Mouse (Mus musculus) granulocyte monocyte progenitor cell, adult 5-6 weeks (primary cell): ENCODE results near the gene Qrich2. TPM values are rescaled to one million over a fixed set of nuclear protein-coding genes. Genes with fewer than 3 reads are reported as not detected.
A peak's percentile ranks its signal among the peaks of the same experiment; 100 is the strongest.
"Not testable (repeated sequence)": the region's sequence is repeated elsewhere in the genome, so short reads cannot be mapped to it uniquely, and the experiment has no call there.

Experiments
- ATAC-seq: replicated peaks from 2 replicates; pipeline ENCODE4 v1.8.0; 2016; ENCODE audit warnings: mild to moderate bottlenecking, moderate TSS enrichment, inconsistent platforms; ENCODE audit not compliant: poor library complexity, severe bottlenecking
- total RNA-seq, 2 experiments: library from RNA; stranded (forward) in 1 of 2; stranded (reverse) in 1 of 2; fragments of 200-712, 200-1000 nt in 1 of 2; fragments of >200 nt in 1 of 2; fragmentation: Nextera tagmentation in 1 of 2; gene quantifications; 2 replicates each; pipeline ENCODE4 v1.2.3; 2014 to 2017

Qrich2 gene
- not detected in 2 replicates for total RNA-seq (2014; fragmentation: Nextera tagmentation)
- total RNA-seq (2017), result not detected in 2 replicates

DNA sequence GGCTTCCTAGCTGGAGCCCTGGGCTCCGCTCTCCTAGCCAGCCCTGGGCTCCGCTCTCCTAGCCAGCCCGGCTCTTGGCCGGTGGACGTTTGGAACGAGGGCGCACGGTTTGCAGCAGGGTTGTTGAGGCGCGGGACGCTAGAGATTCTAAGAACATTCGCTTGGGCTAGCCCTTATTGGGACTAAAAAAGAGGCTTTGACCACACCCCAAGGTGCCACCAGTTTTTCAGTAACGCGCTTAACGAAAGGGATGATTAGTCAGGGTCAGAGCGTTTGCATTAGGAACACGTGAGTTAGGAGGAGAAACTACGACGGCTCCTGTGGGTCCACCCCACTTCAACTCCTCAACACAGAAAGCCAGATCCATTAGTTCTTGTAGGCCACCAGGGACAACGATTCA, at the start of gene Qrich2:
TSS of gene Qrich2 (minus strand) at position 101 of the 400 bp plus-strand sequence.
- ATAC-seq, result no peak

DNA sequence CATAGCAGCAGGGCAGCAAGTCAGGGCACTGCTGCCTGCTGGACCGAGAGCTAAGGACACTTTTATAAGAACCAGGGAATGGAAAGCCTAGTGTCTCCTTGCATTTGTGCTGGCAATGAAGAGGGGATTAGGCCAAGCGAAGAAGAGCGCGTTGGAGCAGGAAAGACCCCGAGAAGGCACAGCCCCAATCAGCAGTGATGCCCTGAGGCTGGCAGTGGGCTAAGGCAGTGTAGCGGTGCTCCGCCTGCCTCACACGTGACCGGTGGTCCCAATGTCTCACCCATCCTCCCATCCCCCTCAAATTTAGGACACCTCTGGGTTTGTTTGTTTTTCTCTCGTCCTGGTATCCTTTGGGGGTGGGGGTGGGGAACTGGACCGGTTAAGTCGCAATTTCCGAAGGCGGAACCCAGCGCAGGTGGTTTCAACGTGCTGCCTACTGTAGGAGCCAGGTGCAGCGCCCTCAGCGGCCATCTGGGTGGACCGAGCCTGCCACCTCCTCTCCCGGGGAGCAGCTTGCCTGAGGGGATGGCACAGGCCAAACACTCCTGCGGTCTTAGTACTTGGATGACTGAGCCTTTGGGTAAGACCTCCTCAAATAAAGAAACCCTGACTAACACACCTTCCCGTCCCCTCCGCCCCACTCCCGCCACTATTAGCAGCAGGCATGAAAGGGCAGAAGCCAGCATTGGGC, 49.4 kb upstream of the Qrich2 start:
- no peak for ATAC-seq

DNA sequence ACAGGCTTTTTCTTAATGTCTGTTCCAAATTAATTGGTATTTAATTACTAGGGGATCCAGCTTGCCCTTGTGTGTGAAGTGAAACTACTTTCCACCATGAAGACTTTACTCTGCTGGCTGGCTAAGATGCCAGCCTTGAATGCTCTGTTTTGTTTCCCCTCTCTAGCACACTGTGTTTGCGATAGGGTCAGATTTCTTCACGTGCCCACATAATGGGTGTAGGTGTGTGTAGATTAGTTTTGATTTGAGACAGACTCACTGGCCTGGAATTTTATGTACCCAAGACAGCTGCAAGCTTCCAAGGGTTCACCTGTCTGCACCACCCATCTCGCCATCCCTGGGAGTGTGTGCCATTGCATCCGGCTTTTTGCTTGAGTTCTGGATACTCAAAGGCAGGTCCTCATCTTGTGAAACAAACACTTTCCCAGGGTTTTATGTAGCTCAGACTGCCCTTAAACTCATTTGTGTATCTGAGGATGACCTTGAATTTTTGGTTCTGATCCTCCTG, 47.5 kb upstream of the Qrich2 start:
- no peak for ATAC-seq

DNA sequence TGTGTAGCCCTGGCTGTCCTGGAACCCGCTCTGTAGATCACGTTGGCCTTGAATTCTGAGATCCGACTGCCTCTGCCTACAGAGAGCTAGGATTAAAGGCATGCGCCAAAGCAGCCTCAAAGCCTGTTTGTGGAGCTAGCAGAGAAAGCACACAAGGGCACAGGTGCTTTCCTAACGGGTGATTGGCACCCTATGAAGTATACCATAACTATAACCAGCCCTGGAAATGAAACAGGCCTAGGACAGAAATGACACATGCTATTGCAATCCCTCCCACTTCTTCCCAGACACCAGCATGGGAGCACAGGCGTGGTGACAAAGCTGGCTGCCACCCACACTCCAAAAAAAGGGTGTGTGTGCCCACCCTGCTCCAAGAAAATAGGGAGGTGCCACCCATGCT, 46.9 kb upstream of the Qrich2 start:
- ATAC-seq, result no peak

DNA sequence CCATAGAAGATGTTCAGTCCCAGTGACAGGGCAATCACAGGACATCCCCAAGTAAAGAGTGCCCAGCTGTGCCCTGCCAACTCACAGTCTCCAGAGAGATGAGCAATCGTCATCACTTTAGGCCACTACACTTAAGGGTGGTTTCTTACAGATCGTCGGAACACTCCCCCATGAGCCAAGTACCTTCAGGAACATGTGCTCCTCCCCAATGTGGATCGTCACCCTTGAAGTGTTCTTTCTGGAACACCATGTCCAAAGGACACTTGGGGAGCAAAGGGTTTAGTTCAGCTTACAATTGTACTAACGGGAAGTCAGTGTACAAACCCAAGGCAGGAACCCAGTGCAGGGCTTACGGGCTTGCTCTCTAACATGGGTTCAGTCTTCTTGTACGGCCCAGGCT, 46.1 kb upstream of the Qrich2 start:
- no peak for ATAC-seq

DNA sequence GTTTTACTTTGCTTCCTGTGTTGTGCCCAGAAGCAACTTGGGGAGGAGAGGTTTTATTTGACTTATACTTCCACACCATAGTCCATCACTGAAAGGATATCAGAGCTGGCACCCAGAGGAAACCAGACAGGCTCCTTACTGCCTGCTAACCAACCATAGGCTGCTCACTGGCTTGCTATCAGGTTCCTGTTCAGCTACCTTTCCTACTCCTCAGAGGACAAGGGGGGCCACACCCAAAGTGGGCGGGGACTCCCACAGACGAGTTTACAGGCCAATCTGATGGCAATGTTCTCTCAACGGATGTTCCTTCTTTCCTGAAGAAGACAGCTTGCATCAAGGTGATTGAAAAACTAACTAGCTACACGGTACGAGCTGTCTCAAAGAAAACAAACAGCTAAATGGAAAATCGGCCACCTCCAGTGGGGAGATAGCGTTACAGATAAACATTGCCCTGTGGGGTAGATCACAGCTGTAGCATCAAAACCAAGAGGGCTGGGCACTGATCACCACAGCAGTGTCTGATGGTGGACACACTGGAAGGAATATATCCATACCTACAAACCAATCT, 45.3 kb upstream of the Qrich2 start:
- no peak for ATAC-seq

DNA sequence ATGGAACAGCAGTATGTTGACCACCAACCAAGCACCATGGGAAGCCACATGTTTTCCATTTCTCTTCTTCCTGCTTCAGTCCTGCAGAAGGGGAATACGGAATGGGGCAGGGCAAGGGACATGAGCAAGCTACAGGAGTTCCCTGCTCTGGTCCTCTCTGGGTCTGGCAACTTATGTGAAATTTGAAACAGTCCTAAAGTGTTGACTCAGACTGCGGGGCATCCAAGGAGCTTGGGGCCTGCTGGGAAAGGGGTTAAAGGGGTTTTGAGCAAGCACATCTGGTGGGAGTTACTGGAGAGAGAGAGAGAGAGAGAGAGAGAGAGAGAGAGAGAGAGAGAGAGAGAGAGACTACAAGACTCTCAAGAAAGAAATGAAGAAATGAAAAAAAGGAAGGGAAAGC, 42.6 kb upstream of the Qrich2 start:
- no peak for ATAC-seq

DNA sequence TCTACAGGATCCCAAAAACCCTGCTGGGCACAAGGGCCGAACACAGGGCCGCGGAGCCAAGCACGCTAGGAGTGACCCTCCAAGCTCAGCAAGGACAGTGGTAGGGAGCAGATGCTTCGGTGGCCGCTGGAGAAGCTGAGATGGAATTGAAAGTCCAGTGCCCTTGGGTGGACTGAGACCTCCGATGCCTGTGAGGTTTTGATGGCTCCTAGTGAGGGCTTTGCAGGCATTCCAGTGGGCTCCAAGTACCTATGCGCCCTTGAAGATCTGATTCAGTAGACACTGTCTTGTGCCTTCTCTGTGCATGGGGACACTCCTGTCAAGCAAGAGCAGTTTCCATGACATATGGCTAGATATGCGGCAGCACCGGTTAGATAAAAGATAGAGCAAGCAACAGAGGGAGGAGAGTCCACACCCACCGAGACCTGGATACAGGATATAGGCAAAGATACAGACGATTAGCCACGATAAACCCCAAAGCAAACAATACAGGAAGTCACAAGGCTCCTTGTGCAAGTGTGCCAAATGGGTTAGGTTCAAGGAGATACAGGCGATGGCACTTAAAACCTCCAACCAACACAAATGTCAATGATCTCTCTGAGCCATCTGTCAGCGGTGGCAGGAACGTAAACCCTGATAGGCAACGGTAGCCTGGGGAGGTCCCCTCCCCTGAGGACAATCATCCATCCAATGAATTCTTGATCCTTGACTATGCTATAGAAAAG, 40.3 kb upstream of the Qrich2 start:
- peak; percentile 27; the same call in 1 of the 2 replicates for ATAC-seq

DNA sequence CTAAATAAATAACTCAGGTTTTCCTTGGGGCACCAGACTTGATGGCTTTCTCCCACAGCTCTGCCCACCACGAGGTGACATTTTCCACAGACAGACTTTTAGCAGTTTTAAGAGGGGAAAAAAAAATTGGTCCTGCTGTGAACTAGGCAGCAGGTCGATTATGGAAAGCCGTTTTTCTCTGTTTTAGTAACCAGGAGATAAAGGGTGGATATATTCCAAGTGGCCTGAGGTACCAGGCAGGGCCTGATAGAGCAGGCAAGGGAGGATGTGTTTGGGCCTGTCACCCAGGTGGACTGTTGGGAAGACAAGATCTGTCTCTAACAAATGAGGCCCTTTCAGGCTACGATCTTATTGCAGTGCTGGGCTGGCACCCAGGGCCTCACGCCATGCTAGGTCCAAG, 39.5 kb upstream of the Qrich2 start:
- no peak for ATAC-seq

DNA sequence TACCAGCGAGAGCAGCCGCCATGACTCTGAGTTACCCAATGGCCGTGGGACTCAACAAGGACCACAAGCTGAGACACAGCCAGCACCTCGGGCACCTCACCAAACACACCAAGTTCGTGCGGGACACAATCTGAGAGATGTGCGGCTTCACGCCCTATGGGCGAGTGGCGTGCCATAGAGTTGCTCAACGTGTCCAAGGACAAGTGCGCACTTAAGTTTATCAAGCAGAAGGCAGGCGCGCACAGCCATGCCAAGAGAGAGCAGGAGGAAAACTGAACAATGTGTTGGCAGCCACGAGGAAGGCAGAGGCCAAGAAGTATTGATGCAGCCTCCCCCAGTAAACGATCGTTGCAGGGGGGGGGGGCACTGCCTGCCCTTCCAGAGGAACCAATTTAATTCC, 38.5 kb upstream of the Qrich2 start:
- ATAC-seq, result no peak

DNA sequence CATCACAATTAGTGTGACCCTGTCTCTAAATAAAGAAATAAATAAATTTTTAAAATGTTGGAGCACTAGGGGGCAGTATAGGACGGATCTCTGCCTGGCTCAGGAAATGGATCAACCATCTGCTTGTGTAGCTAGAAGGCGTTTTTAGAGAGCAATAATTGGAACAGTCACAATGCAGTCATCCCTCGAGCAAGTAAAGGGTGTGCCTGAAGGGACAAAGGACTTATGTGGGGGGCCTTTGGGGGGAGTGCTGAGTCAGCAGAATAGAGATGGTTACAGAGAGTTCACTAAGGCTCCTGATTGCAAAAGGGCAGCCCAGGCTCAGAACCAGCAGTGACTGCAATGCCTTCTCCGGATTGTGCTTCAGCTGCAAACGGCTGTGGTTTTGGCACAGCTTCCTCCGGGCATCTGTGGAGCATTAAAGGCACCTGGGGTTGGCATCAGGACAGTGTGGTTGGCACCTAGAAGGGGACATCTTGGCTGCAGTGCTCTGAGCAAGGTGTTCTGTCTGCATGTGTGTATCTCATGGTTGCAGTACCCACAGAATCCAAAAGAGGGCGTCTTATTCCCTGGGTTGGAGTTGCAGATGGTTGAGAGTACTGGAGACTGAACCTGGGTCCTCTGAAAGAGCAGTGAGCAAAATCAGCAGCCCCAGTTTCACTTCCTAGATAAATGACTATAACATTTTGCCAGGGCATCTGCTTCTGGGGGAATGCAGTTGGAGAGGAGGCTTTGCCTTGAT, 35.1 kb upstream of the Qrich2 start:
- peak; percentile 40 for ATAC-seq

DNA sequence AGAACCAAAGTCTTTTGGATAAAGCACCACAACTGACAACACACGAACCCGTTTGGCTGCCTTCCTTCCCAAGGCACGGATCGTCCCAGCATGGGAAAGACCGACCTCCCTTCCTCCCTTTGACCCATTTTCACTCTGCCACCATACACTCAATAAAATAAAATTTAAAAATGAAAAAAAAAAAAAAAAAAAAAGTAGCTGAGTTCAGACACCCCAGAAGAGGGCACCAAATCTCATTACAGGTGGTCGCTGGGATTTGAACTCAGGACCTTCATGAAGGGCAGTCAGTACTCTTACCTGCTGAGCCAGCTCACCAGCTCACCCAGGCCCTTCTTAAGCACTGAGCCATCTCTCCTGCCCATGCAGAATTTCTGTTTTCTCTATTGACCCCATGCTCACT, 33.0 kb upstream of the Qrich2 start:
- no peak for ATAC-seq

DNA sequence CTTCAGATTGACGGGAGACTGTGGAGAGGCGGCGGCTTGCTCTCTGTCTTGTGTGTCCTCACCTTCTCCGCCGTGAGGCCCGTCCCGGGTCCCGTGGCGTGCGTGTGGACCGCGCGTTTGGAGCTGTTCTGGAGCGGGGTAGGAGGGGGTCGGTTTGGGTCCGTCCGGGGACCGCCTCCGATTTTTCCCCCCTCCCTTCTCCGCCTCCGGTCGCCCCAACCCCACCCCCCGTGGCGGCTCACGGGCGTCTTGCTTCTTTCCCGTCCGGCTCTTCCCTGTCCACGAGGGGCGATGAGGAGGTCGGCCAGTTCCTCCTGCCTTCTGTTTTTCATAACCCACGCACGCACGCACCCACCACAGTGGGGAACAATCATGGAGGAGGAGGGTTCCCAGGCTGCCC, 32.6 kb upstream of the Qrich2 start:
- no peak for ATAC-seq

DNA sequence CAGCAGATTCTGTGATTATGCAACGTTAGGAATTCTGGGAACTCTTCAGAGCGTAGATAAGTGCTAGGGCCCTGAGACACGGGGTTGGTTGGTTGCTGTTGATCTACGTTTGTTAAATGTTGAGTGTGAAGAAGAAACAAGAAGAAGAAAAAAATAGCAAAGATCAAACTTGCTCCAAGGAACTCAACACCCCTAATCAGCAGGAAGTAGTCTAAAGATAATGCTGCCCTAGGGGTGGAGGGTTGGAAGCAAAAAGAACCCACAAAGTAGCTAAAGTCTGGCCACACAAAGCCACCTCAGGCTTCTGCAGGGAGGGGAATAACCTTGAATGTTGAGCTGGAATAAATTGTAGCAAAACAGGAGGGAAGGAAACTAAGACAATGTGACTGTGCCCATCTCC, 31.3 kb upstream of the Qrich2 start:
- no peak for ATAC-seq

DNA sequence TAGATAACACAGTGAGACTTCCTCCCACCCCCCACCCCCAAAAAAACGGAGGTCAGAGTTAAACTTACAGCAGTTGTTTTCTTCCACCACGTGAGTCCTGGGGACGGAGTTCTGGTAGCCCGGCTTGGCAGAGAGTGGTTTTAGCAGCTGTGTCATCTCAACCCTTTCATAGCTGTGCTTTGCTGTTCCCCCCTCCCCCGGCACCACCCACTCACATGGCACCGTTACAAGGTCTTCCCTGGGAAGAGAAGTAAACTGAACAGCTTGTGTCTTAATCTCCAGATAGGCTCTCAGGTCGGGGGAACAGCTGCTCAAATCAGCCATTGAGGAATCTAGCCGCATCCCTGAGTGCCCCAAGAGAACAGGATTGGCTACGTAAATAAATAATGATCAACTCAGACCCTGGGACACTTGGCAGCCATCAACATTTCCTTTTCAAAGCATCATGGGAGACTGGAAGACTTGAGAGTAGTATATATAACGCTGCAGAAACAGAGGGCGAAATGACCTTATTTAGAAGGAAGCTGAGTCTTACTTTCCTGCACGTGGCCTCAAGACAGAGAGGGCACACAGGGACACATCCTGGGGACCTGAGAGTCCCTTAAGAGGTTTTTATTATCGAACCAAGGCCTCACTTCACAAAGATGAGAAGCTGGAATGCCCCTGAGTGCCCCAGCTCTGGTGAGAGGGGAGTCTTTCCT, 28.6 kb upstream of the Qrich2 start:
- no peak for ATAC-seq

DNA sequence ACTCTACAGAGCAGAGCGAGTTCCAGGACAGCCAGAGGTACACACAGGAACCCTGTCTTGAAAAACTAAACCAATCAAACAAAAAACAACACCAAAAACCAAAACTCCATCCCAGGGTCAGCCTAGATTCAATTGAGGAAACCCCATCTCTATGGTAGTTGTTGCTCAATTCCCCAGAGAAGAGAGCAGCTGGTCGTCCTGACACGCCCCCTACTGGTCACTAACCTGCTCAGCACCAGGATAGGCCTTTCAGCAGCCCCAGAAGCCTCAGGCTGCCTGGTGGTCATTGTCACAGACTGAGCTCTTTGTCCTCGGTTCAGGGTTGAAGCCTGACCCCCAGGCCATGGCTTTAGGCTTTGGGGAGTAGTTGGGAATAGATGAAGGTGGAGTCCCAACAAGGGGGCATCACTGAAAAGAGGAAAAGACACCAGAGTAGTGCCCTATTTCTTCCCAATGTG, 27.8 kb upstream of the Qrich2 start, which contains the start of gene Prpsap1:
TSS of gene Prpsap1 (minus strand) at position 408 of the 458 bp plus-strand sequence.
- ATAC-seq, result peak; percentile 80

DNA sequence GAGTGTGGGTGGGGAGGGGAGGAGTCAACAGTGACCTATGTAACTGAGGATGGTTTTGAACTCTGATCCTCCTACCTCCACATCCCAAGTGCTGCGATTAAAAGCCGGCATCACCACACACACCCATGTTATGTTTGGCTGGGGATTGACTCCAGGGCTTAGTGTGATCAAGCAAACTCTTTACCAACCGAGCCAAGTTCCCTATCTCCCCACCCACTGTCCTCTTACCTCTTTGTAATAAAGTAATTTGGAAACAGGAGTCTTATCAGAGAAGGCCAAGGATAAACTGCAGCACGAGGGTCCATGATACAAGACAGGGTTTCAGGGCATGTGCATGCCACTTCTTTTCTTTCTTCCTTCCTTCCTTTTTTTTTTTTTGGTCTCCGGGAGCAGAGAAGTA, 27.1 kb upstream of the Qrich2 start:
- ATAC-seq, result no peak

DNA sequence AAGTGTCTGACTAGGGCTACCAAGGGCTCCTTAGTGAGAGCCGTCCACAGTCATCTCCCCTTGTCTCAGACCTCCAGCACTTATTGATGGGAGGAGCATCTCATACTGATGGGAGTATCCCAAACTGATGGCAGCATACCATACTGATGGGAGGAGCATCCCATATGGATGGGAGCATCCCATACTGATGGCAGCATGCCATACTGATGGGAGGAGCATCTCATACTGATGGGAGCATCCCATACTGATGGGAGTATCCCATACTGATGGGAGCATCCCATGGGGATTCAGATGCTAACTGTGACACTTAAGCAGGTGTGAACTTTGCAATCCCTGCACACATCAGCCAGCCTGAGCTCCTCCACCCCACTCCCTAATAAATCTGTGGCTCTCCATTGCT, 26.5 kb upstream of the Qrich2 start:
- ATAC-seq, result not testable (repeated sequence)

DNA sequence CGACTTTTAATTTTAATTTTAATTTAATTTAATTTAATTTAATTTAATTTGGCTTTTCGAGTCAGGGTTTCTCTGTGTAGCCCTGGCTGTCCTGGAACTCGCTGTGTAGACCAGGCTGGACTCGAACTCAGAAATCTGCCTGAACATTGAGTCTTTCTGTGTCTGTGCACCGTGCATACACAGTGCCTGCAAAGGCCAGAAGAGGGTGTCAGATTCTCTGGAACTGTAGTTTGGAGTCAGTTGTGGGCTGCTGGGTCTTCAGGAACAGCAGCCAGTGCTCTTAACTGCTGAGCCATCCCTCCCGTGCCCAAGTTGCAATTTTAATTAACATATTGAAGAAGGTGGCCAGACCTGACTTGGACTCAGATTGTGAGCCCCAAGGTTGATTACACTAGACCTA, 25.3 kb upstream of the Qrich2 start:
- ATAC-seq, result no peak
